Mouse (Mus musculus) stomach, postnatal 0 days (tissue): ENCODE measurements around the gene Ahr.

Experiments used
- CTCF ChIP-seq: IDR thresholded peaks from 2 replicates; pipeline ENCODE4 v1.5.1; 2016; ENCODE audit warnings: antibody characterized with exemption, low read depth, mild to moderate bottlenecking, moderate library complexity
- EP300 ChIP-seq: optimal IDR thresholded peaks from 2 replicates; pipeline ENCODE3; 2016; ENCODE audit warnings: antibody characterized with exemption

DNA sequence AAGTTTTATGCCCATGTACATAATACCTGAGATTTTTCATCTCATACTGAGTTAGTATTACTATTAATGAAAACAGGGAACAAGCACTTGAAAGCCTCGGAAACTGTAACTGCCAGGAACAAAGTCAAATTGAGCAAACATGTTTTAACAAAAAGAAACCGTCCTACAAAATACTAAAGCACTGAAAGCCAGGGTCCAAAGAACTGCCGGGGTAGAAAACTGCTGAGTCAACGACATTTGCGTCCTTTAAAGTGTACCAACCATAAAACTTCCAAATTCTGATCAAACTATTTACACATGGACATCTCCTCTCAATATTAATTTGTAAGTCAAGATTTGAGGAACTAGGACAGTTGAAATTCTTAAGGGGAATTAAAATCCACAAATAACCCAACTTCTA is 1.7 kb downstream of the Ahr start:
- TF ChIP-seq CTCF (no peak), EP300 (no peak)
